Mouse (Mus musculus): Measurements from ENCODE around the gene Arpc1a.
"Not testable (repeated sequence)": the region's sequence is repeated elsewhere in the genome, so short reads cannot be mapped to it uniquely, and the experiment has no call there.

Gene Arpc1a

DNA sequence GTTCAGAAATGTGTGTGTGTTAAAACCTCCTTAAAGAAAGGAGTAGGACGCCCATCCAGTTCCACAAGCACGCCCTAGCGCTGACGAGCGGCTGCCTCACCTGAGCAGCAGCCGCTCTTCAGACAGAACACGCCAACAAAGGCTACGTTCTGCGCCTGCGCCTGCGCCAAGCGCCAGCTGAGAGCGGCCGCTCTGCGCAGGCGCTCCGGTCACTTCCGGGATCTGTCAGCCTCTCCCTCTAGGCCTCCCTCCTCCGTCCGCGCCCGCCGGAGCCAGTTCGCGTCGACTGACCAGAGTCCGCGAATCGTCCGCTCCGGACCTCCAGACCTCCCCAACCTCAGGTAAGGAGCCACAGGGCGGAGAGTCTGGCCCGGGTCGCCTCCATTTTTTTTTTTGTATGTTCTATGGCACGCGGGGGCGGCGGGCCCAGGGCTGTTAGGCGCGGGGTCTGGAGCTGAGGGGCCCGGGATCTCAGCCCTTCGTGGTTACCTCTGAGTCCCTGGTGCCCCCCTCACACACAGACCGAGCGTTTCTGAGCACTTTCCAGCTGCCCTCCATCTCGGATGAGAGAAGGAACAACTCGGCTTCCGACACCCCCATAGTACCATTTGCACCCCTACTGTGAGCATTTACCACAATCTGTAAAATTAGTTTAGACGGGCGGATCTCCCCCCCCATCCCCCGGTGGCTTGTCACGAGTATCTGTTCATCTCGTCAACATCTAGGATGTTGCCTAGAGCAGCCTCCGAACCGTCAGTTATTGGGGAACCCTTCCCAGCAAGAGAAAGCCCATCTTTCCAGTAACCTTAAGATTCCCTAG, at the start of gene Arpc1a, which contains the start of gene Kpna7:
Gene Arpc1a (plus strand): TSS at position 199 of the 820 bp plus-strand sequence.
Gene Kpna7 (minus strand): TSS at position 399 of the 820 bp plus-strand sequence.
- DNase-seq = peak; percentile 93 to 95

DNA sequence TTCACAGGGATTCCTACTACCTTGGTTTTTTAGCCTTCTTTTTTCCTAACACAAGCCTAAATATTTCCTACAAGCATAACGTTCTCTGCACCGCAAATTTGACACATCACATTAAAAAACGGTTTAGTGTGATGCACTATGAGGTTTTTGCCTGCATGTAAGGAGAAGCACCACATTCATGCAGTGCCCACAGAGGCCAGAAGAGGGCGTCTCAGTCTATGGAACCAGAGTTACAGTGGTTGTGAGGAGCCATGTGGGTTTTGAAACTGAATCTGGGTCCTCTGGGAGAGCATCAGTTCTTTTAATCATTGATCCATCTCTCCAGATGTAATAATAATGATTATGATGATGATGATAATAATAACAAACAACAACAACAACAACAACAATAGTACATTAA, 42.0 kb upstream of the Arpc1a start:
- DNase-seq = peak in 1 of 2 experiments; percentile 1

DNA sequence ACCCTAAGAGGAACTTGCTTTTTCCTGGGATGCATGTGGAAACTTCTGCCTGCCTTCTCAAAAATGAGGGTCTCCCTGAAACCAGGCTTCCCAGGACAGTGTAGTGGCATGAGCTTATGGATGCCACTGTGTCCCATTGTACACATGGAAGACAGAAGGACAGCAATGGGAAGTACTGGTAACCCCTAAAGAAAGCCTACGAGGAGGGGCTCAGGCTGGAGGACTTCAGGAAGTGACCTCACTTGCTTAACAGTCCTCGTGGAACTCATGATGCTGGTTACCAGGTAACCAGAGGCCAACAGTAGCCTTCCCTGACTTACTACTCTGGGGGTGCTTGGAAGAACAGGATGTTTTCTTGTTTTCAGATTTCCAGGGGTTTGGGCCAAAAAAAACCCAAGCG, 40.9 kb upstream of the Arpc1a start, which contains the start of gene 1700018F24Rik:
Gene 1700018F24Rik (plus strand): TSS at position 301 of the 400 bp plus-strand sequence.
- DNase-seq = not testable (repeated sequence)

DNA sequence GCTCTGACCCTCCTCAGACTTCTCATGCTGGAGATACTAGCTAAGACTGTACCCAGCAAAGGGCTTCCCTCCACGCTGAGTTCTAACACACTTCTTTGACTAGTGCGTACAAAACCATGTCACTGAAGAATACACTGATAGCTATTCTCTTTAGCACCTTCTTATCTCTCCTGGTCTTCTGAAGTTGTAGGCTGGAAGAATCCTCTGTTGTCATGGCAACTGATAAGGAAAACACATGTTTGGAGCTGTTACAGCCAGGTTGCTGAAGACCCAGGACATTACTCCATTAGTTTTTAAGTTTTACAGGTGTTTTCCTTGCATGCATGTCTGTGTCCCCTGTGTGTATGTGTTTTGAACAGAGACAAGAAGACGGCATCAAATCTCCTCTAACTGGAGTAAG, 29.4 kb upstream of the Arpc1a start:
- DNase-seq = not testable (repeated sequence)

DNA sequence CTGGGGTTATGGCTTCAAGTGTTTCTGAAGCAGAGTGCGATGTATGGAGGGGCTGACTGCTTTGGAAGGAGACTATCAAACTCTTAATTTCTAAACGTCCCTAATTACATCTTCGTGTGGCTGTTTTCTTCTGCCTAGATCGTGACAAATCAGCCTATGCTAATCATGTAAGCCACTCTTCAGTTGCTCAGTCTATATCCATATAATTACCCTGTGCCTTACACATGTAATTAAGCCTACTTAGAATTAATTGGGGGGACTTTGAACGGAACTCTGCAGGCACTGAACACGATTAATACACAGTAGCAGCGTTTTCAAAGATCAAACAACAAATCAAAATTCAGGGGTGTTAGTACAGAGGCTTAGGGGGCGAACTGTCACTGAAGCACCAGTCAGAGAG, 25.7 kb upstream of the Arpc1a start:
- no peak for DNase-seq

DNA sequence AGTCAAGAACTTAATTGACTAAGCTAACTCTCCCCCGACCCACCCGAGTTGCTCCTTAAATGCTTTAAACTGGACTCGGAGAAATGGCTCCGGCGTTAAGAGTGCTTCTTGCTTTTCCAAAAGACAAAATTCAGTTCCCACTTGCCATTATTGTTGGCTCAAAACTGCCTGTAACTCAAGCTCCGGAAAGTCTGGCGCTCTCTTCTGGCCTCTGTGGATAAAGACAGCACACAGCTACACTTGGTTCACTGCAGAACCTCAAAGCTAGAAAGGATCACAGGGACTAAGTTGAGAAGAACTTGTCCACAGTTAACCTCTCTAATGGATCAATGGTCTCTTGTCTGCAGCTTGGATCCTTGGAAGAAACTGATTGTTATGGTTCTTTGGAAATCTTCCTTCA, 24.9 kb upstream of the Arpc1a start:
- DNase-seq = no peak

DNA sequence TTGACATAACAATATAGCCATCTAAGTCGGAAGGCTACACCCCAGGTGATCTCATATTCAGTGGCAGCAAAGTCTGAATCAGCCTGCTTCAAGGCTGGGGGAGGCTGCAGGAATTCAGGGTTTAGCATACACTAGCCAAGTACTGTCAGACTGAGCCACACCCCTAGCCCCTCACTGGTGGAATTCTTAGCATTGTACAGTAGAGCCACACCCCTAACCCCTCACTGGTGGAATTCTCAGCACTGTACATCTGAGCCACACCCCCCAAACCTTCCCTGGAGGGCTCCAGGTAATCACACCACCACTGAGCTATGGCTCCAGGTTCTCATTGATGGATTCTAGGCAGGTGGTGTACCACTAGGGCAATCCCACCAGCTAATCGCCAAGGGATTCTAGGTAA, 24.1 kb upstream of the Arpc1a start:
- DNase-seq = no peak

DNA sequence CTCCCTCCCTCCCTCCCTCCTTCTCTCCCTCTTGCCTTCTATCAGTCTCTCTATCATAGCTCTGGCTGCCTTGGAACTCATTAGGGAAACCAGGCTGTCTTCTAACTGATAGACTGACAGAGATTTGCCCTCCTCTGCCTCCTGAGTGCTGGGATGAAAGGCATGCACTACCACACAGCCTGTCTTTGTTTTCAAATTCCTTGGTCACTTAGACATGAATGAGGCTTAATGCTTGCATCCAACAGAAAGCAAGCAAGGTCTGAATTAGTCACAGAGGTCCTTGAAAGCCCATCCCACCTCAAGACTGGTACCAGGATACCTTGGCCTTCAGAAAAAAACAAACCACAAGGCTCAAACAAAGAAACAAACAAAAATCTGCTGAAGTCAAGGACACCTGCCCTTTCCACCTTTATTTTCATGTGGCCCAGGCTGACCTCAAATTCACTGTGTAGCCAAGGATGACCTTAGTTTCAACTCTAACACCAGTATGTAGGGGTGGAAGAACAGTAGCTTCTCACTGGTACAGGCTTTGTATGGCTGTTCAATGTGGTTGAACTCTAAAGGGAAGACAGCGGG, 18.8 kb upstream of the Arpc1a start:
- no peak for DNase-seq

DNA sequence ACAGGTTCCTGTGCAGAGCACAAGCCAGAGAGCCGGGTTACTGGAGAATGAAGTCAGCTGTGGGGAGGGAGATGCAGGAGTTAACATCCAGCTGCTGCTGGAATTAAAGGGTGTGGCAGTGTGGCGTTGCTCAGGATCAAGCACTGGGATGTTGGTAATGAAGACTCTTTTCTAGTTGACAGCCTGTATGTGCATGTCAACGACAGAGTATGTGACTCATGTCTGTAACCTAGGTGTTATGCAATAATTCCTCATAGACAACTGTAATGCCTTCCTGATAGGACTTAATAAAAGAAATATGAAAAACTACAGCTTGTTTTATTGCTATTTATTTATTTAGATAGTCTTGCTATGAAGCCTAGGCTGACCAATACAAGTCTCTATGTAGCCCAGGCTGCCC, 14.8 kb upstream of the Arpc1a start:
- no peak for DNase-seq

DNA sequence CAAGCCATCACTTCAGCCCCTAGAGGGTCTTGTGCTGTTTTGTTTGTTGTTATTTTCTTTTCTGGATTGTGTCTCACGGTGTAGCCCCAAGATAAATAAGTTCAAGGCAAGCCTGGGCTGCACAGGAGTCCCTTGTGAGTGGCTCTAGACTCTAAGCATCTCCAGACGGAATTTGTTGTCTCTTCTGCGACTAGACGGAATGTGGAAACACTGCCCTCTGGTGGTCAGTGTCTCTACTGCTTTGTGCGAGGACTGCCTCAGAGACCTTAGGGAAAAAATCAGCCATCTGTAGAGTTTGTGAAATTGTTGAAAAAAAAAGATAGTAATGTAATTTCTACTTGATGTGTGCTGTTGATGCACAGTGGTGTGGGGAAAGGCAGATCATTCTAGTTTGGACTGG, 13.9 kb upstream of the Arpc1a start:
- DNase-seq = peak; percentile 67 to 76

DNA sequence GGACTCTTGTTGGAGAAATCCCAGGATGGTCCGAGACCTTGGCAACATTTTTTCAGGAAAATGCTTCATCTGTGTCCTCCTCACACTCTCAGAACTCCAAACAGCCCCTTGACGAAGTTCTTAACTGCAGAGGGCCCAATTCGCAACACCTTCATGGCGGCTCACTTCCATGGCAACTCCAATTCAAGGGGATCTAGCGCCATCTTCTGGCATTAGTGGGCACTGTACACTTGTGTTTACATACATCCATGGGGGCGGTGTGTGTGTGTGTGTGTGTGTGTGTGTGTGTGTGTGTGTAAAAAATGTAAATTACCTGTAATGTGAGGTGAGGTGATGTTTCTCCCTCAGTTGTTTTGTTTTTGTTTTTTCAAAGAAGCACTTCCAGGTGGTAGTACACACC, 12.3 kb upstream of the Arpc1a start:
- DNase-seq = no peak

DNA sequence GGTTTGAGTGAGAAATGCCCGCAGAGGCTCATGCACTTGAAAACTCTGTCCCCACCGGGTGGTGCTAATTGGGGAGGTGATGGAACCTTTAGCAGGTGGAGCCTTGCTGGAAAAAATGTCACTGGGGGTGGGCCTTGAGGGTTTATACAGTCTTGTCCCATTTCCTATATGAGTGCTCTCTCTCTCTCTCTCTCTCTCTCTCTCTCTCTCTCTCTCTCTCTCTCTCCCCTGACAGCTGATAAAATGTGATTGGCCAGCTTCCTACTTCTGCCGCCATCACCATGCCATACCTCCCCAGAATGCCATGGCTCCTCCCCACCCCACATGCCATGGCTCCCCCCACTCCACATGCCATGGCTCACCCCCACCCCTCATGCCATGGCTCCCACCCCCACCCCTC, 8.5 kb upstream of the Arpc1a start:
- no peak for DNase-seq

DNA sequence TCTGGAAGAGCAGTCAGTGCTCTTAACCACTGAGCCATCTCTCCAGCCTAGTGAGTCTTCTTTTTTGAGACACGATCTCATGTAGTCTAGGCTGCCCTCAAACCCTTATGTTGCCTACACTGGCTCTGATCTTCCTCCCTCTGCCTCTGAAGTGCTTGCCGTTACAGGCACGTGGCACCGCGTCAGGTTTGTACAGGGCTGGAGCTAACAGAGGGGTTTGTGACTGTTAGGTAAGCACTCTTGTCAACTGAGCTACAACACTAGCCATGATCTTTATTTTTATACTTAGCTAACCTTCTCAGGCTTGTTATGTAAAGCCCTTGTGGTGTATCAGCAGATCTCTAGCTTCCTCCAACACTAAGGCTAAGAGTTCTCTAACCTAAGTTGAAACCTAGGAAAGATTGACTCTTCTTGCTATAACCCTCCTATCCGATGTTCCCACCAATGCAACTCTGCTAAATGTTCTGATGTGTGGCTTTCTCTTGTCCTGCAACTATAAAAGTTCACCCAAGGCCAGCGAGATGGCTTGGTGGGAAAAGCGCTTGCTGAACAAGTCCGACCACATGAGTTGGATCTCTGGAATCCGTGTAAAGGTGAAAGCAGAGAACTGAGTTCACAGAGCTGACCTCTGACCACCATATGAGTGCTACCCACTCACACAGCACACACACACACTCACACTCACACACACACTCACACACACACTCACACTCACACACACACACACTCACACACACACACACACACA, 1.6 kb upstream of the Arpc1a start:
- no peak for DNase-seq

DNA sequence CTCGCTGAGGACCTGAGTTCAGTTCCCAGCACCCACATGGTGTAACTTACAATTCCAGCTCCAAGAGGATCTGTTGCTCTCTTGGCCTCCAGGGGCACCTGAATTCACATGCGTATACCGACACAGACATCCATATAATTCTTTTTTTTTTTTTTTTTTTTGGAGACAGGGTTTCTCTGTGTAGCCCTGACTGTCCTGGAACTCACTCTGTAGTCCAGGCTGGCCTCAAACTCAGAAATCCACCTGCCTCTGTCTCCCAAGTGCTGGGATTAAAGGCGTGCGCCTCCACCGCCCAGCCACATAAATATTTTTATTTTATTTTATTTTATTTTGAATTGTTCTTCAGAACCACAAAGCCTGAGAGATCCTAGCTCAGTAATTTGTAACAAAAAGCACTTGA, 429 bp upstream of the Arpc1a start:
- not testable (repeated sequence) for DNase-seq

DNA sequence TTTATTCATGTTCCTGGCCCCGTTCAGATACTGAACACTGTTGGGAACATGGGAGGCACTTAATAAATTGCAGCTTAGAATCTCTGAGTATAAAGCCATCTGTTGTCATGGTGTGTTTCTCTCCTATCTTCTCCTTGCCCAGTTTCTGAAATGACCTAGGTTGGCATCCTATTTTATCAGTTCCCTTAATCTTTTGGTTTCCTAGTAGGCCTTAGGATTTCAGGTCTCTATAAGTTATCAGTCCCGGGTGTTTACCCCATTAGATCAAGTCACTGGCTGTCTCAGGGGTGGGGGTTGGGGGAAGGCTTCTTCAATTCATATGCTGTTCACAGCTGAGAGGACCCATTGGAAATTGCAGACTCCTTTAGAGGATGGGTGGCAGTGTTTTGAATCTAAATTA, 1.2 kb downstream of the Arpc1a start:
- no peak for DNase-seq

DNA sequence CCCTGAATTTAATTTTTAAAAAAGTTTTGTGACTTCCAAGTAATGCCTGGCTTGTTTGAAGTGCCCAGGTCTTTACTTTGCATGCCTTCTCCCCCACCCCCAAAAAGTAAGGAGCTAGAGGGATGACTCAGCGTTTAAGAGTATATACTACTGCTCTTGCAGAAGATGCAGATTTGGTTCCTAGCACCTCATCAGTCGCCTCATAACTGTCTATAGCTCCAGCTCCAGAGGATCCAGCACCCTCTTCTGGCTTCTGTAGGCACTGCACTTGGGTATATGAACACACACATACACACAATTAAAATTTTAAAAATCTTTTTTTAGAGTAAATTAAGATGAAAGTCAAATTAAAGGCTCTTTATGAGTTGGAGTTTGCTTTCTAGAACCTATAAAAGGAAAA, 4.6 kb downstream of the Arpc1a start:
- no peak for DNase-seq

DNA sequence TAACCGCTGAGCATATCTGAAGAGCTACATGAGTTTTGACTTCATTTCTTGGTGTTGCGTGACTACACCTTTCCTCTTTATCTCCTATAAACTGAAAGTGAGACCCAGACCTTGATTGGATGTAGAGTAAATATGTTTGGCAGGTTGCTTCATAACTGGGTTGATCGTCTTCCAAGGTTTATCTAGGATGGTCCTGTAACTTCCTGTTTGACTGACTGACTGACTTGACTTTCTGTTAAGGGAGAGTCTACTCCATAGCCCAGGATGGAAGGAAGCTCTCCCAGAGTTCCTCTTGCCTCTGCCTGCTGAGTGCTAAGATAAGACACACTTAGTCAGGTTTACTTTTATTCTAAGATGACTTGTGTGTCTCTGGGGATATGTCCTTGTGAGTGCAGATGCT, 6.2 kb downstream of the Arpc1a start:
- no peak for DNase-seq

DNA sequence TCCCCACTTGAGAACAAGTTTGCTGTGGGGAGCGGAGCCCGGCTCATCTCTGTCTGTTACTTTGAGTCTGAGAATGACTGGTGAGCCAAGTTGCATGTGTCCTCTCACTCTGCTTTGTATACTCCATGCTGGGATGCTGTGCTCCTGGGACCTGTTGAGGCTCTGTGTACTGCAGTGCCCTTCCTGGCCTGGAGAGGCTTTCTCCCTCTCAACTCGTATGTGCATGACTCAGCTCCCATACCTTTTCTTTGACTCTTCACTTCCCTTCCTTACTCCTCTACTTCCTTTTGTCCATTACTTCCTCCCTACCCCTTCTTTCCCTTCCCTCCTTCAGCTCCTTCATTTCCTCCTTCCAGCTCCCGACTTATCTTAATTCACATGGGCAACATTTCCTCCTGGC, 12.6 kb downstream of the Arpc1a start:
- no peak for DNase-seq

DNA sequence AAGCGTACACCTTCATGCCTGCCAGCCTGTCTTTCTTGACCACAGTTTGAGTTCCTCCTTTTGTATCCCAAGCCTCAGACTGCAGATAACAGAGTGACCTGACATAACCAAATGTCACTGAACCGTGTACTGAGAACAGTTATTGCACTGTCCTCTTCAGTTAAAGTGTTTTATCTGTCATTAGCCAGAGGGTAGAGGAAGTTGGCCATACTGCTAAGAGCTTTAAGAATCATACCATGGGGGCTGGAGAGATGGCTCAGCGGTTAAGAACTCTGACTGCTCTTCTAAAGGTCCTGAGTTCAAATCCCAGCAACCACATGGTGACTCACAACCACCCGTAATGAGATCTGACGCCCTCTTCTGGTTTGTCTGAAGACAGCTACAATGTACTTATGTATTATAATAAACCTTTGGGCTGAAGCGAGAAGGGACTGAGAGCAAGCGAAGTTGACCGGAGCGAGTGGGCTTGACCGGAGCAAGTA, 14.8 kb downstream of the Arpc1a start:
- no peak for DNase-seq

DNA sequence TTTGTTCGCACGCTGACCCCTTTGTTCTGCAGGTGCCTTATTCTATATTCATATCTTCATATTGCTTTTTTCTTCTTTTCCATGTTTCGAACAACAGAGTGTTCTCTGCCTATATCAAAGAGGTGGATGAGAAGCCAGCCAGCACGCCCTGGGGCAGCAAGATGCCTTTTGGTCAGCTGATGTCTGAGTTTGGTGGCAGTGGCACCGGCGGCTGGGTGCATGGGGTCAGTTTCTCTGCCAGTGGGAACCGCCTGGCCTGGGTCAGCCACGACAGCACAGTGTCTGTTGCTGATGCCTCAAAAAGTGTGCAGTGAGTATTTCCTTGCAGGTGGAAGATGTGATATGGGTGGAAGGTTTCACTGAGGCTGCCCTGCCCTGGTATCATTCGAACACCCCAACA, 17.3 kb downstream of the Arpc1a start:
- DNase-seq = no peak

DNA sequence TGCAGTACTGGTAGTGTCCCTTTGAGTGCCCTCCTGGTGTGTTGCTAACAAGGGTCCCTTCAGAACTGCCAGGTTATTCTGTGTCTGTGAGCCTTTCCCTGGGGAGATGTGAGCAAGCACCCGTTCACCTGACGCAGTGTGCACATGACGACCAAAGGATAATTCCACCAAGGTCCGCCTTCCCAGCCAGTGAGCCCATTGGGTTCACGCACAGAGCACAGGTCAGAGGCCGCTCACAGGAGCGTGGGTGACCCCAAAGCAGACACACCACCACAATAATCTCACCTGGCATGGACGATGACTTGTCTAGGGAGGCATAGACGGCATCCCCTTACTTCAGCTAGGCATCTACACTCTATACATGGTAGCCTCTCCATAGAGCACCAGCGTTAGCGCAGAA, 17.8 kb downstream of the Arpc1a start:
- not testable (repeated sequence) for DNase-seq

DNA sequence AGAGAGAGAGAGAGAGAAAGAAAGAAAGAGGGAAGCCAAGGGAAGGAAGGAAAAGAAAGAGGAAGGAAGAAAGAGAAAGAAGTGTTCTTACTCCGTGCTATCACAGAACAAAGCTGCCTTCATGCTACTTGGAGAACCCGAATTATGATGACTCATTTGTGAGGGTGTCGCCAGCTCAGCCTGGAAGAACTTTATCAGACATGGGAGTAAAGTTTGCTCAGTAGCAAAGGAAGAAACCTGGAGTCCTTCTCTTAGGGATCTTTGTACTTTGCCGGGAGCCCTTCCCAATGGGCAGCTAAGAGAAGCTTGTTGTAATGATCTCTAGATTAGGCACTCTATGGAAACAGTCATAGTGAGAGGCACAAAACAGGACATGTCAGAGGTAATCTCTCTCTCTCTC, 19.1 kb downstream of the Arpc1a start:
- DNase-seq = no peak

DNA sequence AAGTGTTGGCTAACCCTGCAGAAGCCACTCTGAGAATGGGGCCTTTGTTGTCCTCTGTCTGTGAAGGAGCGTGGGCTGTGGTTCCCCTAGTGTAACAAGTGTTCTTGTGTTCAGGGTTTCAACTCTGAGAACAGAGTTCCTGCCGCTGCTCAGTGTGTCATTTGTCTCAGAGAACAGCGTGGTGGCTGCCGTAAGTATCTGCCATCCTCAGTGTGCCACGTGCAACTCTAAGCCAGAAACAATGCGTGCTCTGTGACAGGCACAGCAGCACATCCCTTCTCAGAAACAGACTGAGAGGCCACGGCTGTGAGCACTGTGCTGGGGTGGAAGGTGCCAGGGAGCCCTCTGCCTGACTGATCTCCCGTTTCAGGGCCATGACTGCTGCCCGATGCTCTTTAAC, 20.7 kb downstream of the Arpc1a start:
- DNase-seq = no peak
